Mouse (Mus musculus): ENCODE measurements around the gene Adcyap1. TPM values are rescaled to one million over a fixed set of nuclear protein-coding genes. Genes with fewer than 3 reads are reported as not detected.

The Adcyap1 gene
- not detected in 2 replicates for polyA plus RNA-seq (2012; rRNA removed)

DNA sequence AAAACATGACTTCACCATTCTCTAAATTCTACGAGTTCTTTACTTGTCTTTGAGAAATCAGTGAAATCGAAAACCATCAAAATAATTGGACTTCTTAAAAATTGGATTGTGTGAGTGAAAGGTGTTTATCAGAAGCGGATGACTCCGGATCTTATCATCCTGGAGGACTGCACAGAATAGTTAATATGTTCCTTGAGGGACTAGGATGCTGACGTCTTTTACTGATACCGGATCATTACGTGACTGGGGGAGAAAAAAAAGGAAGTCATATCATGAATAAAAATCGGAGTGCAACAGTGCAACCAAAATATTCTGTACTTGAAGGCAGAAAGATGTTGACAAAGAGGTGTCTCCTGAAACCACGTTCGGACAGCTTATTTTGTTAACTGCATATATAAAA lies at the start of gene Adcyap1:
Gene Adcyap1, plus strand, starts transcription at position 301 of the 400 bp plus-strand sequence.
- no peak for TF ChIP-seq CTCF (IDR thresholded peaks at IDR 0.05; ENCODE audit: insufficient read depth, low read length)
- TF ChIP-seq POLR2A (IDR thresholded peaks at IDR 0.05; ENCODE audit: borderline replicate concordance, extremely low read depth, low read depth, low read length) = no peak
- 23% methylated on average over 10 of the region's 10 CpGs for WGBS

DNA sequence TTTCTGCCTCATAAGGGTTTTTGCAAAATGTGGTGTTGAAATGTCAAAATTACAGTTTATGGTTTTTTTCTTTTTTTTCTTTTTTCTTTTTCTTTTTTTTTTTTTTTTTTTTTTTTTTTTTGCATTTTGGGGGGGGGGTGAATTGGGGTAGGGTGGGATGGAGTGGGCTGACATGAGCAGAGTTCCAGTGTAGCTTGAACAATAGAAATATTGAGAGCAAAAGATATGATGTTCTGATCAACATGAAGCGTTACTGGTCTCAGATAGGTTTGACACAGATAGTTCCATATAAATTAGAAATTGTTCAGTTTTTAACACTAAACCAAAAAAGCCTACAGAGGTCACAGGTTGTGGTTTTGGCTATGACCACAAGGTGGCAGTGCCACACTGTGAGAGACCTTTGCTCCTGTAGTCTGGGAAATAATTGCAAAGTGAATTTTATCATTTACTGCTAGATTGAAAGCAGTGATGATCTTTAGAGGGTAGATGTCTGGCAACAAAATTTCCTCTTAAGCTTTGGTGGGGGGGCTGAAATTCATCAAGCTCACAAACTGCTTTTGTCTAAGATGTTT lies 40.5 kb upstream of the Adcyap1 start:
- peak; percentile 13 for DNase-seq
- no peak for TF ChIP-seq POLR2A (IDR thresholded peaks at IDR 0.05; ENCODE audit: borderline replicate concordance, extremely low read depth, low read depth, low read length)
- 0 out of 2 replicates have a peak, but pooled peaks have one; percentile 34 for TF ChIP-seq CTCF (IDR thresholded peaks at IDR 0.05; ENCODE audit: insufficient read depth, low read length)
- WGBS = 25% methylated on average over 1 of the region's 1 CpGs
- no peak overlapping the region for H3K4me3 ChIP-seq (replicated peaks; ENCODE audit: extremely low read depth, low read depth, low read length)
- no peaks in the 10 kb centered on the region for H3K4me1 ChIP-seq (ENCODE audit: control insufficient read depth, insufficient read depth, low read length)

More for the DNA sequence above, at the start of gene Adcyap1:
- Histone ChIP-seq H3K4me3 (replicated peaks; ENCODE audit: extremely low read depth, low read depth, low read length) (no peak within 1 kb of the TSS), H3K4me1 (ENCODE audit: control insufficient read depth, insufficient read depth, low read length) (0 out of 2 replicates have a peak, but pooled peaks cover 2% of the 10 kb centered on the region)
- no peak for DNase-seq

GRCm38 (mm10) chr17:93169572-93169971 lies 29.2 kb upstream of the Adcyap1 start:
- DNase-seq = no peak

GRCm38 (mm10) chr17:93196846-93197245 lies 2.0 kb upstream of the Adcyap1 start:
- TF ChIP-seq CTCF (IDR thresholded peaks at IDR 0.05; ENCODE audit: insufficient read depth, low read length) = no peak
- TF ChIP-seq POLR2A (IDR thresholded peaks at IDR 0.05; ENCODE audit: borderline replicate concordance, extremely low read depth, low read depth, low read length) = no peak
- no peaks in the 10 kb centered on the region for H3K4me1 ChIP-seq (ENCODE audit: control insufficient read depth, insufficient read depth, low read length)
- 47% methylated on average over 2 of the region's 2 CpGs for WGBS
- DNase-seq = no peak
- H3K4me3 ChIP-seq (replicated peaks; ENCODE audit: extremely low read depth, low read depth, low read length) = no peak overlapping the region

More at GRCm38 (mm10) chr17:93169572-93169971, 29.2 kb upstream of the Adcyap1 start:
- Histone ChIP-seq H3K4me1 (ENCODE audit: control insufficient read depth, insufficient read depth, low read length) (no peaks in the 10 kb centered on the region), H3K4me3 (replicated peaks; ENCODE audit: extremely low read depth, low read depth, low read length) (no peak overlapping the region)
- TF ChIP-seq CTCF (IDR thresholded peaks at IDR 0.05; ENCODE audit: insufficient read depth, low read length) (no peak), POLR2A (IDR thresholded peaks at IDR 0.05; ENCODE audit: borderline replicate concordance, extremely low read depth, low read depth, low read length) (no peak)

DNA sequence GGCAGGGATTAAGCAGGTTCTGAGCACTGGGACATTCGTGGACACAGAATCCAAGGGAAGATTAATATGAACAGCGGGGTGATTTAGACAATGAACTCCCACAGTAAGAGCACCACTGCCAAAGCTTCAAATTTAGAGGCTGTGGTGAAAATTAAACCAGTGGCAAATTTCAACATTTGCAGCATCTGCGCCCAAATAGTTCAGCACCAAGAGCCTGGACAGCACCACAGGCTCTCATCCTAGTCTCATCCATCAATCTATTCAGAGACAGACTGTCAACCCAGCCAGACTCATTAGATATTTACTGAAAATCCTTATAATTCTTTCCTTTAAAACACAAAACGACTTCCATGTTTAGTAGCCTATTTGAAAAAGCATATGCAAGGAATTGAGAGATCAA lies 604 bp upstream of the Adcyap1 start:
- Histone ChIP-seq H3K4me3 (replicated peaks; ENCODE audit: extremely low read depth, low read depth, low read length) (no peak overlapping the region), H3K4me1 (ENCODE audit: control insufficient read depth, insufficient read depth, low read length) (0 out of 2 replicates have a peak, but pooled peaks cover 2% of the 10 kb centered on the region)
- TF ChIP-seq POLR2A (IDR thresholded peaks at IDR 0.05; ENCODE audit: borderline replicate concordance, extremely low read depth, low read depth, low read length) (no peak), CTCF (IDR thresholded peaks at IDR 0.05; ENCODE audit: insufficient read depth, low read length) (no peak)
- DNase-seq = no peak
- 11% methylated on average over 4 of the region's 4 CpGs for WGBS

DNA sequence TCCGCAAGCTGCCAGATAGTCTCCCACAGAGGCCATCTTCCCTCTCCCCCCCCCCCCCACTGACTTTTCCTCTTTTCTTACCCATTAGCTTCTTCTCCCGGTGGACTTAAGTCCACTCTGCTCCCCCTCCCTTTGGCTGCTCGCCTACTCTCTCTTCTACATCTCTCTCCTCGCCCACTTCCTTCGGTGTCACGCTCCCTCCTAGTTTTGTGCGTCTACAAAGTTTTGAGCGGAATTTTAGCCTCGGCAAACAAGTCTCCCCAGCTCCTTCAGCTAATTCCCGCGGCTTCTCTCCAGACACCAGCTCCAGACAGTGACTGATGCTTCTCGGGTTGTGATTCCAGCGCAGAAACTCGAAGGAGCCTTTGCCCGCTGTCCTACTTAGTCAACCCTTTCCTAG lies 401 bp downstream of the Adcyap1 start:
- Histone ChIP-seq H3K4me1 (ENCODE audit: control insufficient read depth, insufficient read depth, low read length) (0 out of 2 replicates have a peak, but pooled peaks cover 2% of the 10 kb centered on the region), H3K4me3 (replicated peaks; ENCODE audit: extremely low read depth, low read depth, low read length) (no peak overlapping the region)
- WGBS = 3% methylated on average over 15 of the region's 15 CpGs
- no peak for DNase-seq
- TF ChIP-seq POLR2A (IDR thresholded peaks at IDR 0.05; ENCODE audit: borderline replicate concordance, extremely low read depth, low read depth, low read length) (no peak), CTCF (IDR thresholded peaks at IDR 0.05; ENCODE audit: insufficient read depth, low read length) (no peak)

DNA sequence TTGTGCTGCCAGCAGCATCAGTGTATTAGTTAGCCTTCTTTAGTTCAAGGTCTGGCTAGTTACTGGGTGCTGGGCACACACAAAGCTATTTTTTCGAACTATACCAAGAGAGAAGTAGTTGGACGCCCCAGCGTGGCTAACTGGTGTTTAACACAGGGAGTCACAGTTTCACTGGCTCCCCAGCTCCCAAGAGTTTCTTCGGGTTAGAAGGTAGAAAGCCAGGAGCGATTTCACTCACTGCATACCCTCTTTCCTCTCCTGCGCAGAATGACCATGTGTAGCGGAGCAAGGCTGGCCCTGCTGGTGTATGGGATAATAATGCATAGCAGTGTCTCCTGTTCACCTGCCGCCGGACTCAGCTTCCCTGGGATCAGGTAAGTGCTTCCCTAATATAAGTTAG lies 930 bp downstream of the Adcyap1 start:
- no peak for DNase-seq
- WGBS = 5% methylated on average over 9 of the region's 9 CpGs
- no peak for TF ChIP-seq CTCF (IDR thresholded peaks at IDR 0.05; ENCODE audit: insufficient read depth, low read length)
- no peak for TF ChIP-seq POLR2A (IDR thresholded peaks at IDR 0.05; ENCODE audit: borderline replicate concordance, extremely low read depth, low read depth, low read length)
- Histone ChIP-seq H3K4me1 (ENCODE audit: control insufficient read depth, insufficient read depth, low read length) (0 out of 2 replicates have a peak, but pooled peaks cover 2% of the 10 kb centered on the region), H3K4me3 (replicated peaks; ENCODE audit: extremely low read depth, low read depth, low read length) (no peak overlapping the region)

GRCm38 (mm10) chr17:93200386-93201264 lies 1.8 kb downstream of the Adcyap1 start:
- no peak overlapping the region for H3K4me3 ChIP-seq (replicated peaks; ENCODE audit: extremely low read depth, low read depth, low read length)
- DNase-seq = no peak
- H3K4me1 ChIP-seq (ENCODE audit: control insufficient read depth, insufficient read depth, low read length) = 0 out of 2 replicates have a peak, but pooled peaks cover 2% of the 10 kb centered on the region
- WGBS = 2% methylated on average over 29 of the region's 29 CpGs
- TF ChIP-seq POLR2A (IDR thresholded peaks at IDR 0.05; ENCODE audit: borderline replicate concordance, extremely low read depth, low read depth, low read length) (no peak), CTCF (IDR thresholded peaks at IDR 0.05; ENCODE audit: insufficient read depth, low read length) (no peak)

GRCm38 (mm10) chr17:93201265-93201925 lies 2.6 kb downstream of the Adcyap1 start:
- H3K4me3 ChIP-seq (replicated peaks; ENCODE audit: extremely low read depth, low read depth, low read length) = no peak overlapping the region
- H3K4me1 ChIP-seq (ENCODE audit: control insufficient read depth, insufficient read depth, low read length) = 0 out of 2 replicates have a peak, but pooled peaks cover 2% of the 10 kb centered on the region
- no peak for DNase-seq
- TF ChIP-seq CTCF (IDR thresholded peaks at IDR 0.05; ENCODE audit: insufficient read depth, low read length) = no peak
- TF ChIP-seq POLR2A (IDR thresholded peaks at IDR 0.05; ENCODE audit: borderline replicate concordance, extremely low read depth, low read depth, low read length) = no peak
- WGBS = 2% methylated on average over 16 of the region's 16 CpGs

All from lung, adult 2 months (tissue).